Mouse (Mus musculus): ENCODE data around the gene Znrf3.

GRCm38 (mm10) chr11:5430863-5431262 is 13.8 kb downstream of the Znrf3 start:
- no peak for TF ChIP-seq POLR2A (IDR thresholded peaks at IDR 0.05; ENCODE audit: insufficient read depth, low read depth, low read length)
- no peak for TF ChIP-seq CTCF (IDR thresholded peaks at IDR 0.05; ENCODE audit: insufficient read depth, low read depth, low read length)
